Mouse (Mus musculus) lung, postnatal 0 days (tissue): Measurements from ENCODE around the gene Adgrg3.

ENCODE experiments used
- CTCF ChIP-seq: IDR thresholded peaks from 2 replicates; pipeline ENCODE4 v1.5.1; 2016; ENCODE audit warnings: antibody characterized with exemption, mild to moderate bottlenecking
- EP300 ChIP-seq: IDR thresholded peaks from 2 replicates; pipeline ENCODE4 v1.6.1; 2016; ENCODE audit warnings: antibody characterized with exemption, mild to moderate bottlenecking, control low read depth

- TF ChIP-seq CTCF, result no peak
- TF ChIP-seq EP300, result no peak
These were observed 19.1 kb upstream of the Adgrg3 start for GRCm38 (mm10) chr8:94998431-94998830.
